9 mouse cellular contexts compared by ENCODE assay signal in genomic region chr2:52860111-52860775, GRCm38 (mm10). TPM values are rescaled to one million over a fixed set of nuclear protein-coding genes. Genes with fewer than 3 reads are reported as not detected.
DNase-seq lines count a peak whose midpoint lies in the region; ATAC-seq lines count a peak whose summit lies in the region.
"Had no signal": no experiment of that assay in that cellular context is flagged by ENCODE, and none has a peak within 500 bp of the region (broad histone marks: within the 10 kb centered on the region; RNA-seq: fewer than 3 reads in every experiment).

No protein-coding gene starts in this region.

- peak overlapping the region; percentile 87 for H3K4me3 ChIP-seq in kidney, embryonic 14.5 days (ENCODE audit: low read length)
- H3K4me3 ChIP-seq in hindbrain, embryonic 15.5 days: peak overlapping the region; percentile 74
- peak overlapping the region; percentile 95 for H3K4me3 ChIP-seq in neural tube, embryonic 12.5 days

- 16% methylated on average over 8 of the region's 8 CpGs for WGBS in kidney, embryonic 14.5 days
- 13% methylated on average over 8 of the region's 8 CpGs for WGBS in hindbrain, embryonic 15.5 days
- 11% methylated on average over 8 of the region's 8 CpGs for WGBS in neural tube, embryonic 12.5 days

- H3K4me2 ChIP-seq in kidney, embryonic 14.5 days (replicated peaks; ENCODE audit: low read depth, low read length): peak overlapping the region; percentile 66
- peak overlapping the region; percentile 87 for H3K4me2 ChIP-seq in hindbrain, embryonic 15.5 days
- peak overlapping the region; percentile 84 for H3K4me2 ChIP-seq in neural tube, embryonic 12.5 days (replicated peaks)

- no peaks in the 10 kb centered on the region for H3K9me3 ChIP-seq in kidney, embryonic 14.5 days (ENCODE audit: control insufficient read depth, low read length)
- H3K9me3 ChIP-seq in hindbrain, embryonic 15.5 days: no peaks in the 10 kb centered on the region
- H3K9me3 ChIP-seq in neural tube, embryonic 12.5 days: no peaks in the 10 kb centered on the region

- no peak for DNase-seq in kidney, adult 9 months
- DNase-seq in embryo, embryonic 11 days: peak; percentile 27
- DNase-seq in right cerebral cortex, adult 18-20 months: no peak
- DNase-seq in ovary, postnatal 14 days (ENCODE audit: low spot score): no peak
- DNase-seq in spleen, postnatal 36 days (ENCODE audit: low spot score in 2 of 2): no peak
- DNase-seq: lung, adult 18-20 months had no signal

- H3K4me1 ChIP-seq in kidney, embryonic 14.5 days (ENCODE audit: control insufficient read depth, insufficient read depth, low read length): peaks cover 15% of the 10 kb centered on the region
- peaks cover 46% of the 10 kb centered on the region for H3K4me1 ChIP-seq in hindbrain, embryonic 15.5 days (replicated peaks)
- peaks cover 29% of the 10 kb centered on the region for H3K4me1 ChIP-seq in neural tube, embryonic 12.5 days

- no peak for ATAC-seq in kidney, embryonic 14.5 days (ENCODE audit: low FRiP score, low TSS enrichment)
- no peak for ATAC-seq in hindbrain, embryonic 15.5 days (ENCODE audit: low FRiP score, low read depth)
- ATAC-seq in neural tube, embryonic 12.5 days (ENCODE audit: low FRiP score, low read depth): no peak

- no peaks in the 10 kb centered on the region for H3K27me3 ChIP-seq in kidney, embryonic 14.5 days (ENCODE audit: control insufficient read depth, insufficient read depth, low read length)
- H3K27me3 ChIP-seq in hindbrain, embryonic 15.5 days: no peaks in the 10 kb centered on the region
- H3K27me3 ChIP-seq in neural tube, embryonic 12.5 days (replicated peaks): no peaks in the 10 kb centered on the region

- H3K36me3 ChIP-seq in kidney, embryonic 14.5 days (ENCODE audit: control insufficient read depth, insufficient read depth, low read length): no peaks in the 10 kb centered on the region
- H3K36me3 ChIP-seq in hindbrain, embryonic 15.5 days: no peaks in the 10 kb centered on the region
- H3K36me3 ChIP-seq in neural tube, embryonic 12.5 days: no peaks in the 10 kb centered on the region

- no peak overlapping the region for H3K27ac ChIP-seq in kidney, embryonic 14.5 days (ENCODE audit: low read depth, low read length)
- no peak overlapping the region for H3K27ac ChIP-seq in hindbrain, embryonic 15.5 days (replicated peaks)
- H3K27ac ChIP-seq in neural tube, embryonic 12.5 days: no peak overlapping the region

- H3K9ac ChIP-seq in kidney, embryonic 14.5 days (ENCODE audit: low read depth, low read length): peak overlapping the region; percentile 25; the same call in 1 of the 2 replicates
- H3K9ac ChIP-seq in hindbrain, embryonic 15.5 days: peak overlapping the region; percentile 1; the same call in 1 of the 2 replicates
- H3K9ac ChIP-seq in neural tube, embryonic 12.5 days: peak overlapping the region; percentile 95

RNA-seq across cellular contexts. Expression of gene Fmnl2, which starts 2.6 kb away (rescaled TPM):
- polyA plus RNA-seq in kidney, embryonic 14.5 days (2014; fragmentation: Nextera tagmentation; extraction: Ambion mirVana): 13.5 and 13.8 TPM in 2 replicates
- 8.6 and 11.0 TPM in 2 replicates for polyA plus RNA-seq in hindbrain, embryonic 15.5 days (2015; fragmentation: Nextera tagmentation; extraction: Ambion mirVana)
- 10.7 and 12.9 TPM in 2 replicates for polyA plus RNA-seq in neural tube, embryonic 12.5 days (2016; fragmentation: Nextera tagmentation; extraction: Ambion mirVana)

Comparison
In these comparisons a context has a peak if more than half of its experiments do, and no peak if none do; other contexts are left out.
1. H3K9ac ChIP-seq: peak in every context shown above with its lines; median percentile 95 in neural tube, embryonic 12.5 days; 25 in kidney, embryonic 14.5 days; 1 in hindbrain, embryonic 15.5 days.